Mouse (Mus musculus) adrenal gland, adult 2 months (tissue): ENCODE results near the gene Ddr1. TPM values are rescaled to one million over a fixed set of nuclear protein-coding genes. Genes with fewer than 3 reads are reported as not detected.

Experiments
- DNase-seq: peaks from one replicate; pipeline ENCODE4 v3.0.0; 2021
- polyA plus RNA-seq: library from polyadenylated mRNA; depleted of rRNA; stranded (reverse); fragments of >200 nt; gene quantifications from 2 replicates; pipeline ENCODE4 v1.2.3, GENCODE M21; 2012
- total RNA-seq, 2 experiments: library from RNA; stranded (reverse); gene quantifications; 2 replicates each; pipeline ENCODE4 v1.2.3; 2021

Gene Ddr1
- total and polyA plus RNA-seq, 3 experiments = 30.0 to 58.8 (median 58.0) TPM

DNA sequence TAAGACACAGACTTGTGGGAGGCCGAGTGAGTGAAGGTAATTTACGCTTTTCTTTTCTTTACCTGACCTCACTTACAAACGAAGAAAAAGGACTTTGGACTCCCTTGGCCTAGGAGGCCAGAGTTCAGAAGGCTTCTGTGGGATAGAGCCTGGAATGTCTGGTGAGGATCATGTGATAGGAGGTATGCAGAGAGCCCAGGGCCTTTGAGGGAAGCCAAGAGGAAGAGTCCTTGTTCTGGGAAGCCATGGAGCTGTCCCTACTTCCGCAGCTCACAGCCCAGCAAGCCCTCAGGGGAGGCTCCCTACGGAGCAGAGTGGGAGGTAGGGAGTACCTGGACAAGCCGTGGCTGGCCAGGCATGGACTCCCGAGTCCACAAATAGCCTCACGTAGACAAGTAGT, 17.3 kb upstream of the Ddr1 start:
- no peak for DNase-seq

DNA sequence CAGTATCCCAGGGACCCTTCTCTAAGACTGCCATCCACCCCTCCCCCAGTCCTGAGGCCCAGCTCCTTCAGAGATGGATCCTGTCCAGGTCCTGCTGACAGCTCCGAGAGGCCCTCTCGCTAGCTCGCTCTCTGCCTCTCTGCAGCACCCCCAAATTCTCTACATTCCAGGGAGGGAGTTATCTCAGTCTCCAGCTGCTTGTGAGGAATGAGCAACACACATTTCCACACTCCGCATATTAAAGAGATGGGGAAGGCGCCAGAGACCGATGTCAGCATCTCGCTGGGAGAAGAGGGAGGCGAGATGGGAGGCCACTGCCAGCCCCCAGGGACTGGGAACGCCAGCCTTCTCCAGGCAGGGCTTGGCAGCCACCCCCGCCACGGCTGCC, 15.9 kb upstream of the Ddr1 start:
- DNase-seq = no peak

DNA sequence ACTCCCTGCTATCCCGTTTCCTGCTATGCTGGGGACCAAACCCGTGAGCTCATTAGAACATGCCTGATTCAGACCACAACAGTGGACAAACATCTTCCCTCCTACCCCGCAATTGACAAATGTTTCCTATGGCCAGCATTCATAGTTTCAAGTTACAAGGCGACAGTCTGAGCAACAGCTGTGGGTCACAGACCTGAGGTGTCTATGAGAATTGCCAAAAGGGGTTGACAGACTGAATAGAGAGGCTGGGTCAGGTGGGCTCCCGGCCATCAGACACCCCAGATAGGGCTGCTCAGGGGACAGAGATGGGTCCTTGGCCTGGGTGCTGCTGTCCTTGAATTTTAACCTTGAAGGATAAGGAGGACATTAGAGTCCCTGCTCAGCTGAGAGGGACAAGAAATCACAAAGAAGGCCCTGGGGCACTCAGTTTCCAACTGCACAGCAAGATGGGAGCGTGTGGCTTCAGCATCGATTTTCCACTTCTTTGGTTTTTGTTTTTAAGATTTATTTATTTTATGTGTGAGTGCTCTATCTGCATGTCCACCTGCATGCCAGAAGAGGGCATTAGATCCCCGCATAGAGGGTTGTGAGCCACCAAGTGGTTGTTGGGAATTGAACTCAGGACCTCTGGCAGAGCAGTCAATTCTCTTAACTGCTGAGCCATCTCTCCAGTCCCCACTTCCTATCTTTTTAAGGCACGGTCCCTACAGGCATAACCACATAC, 15.4 kb upstream of the Ddr1 start:
- DNase-seq = no peak

DNA sequence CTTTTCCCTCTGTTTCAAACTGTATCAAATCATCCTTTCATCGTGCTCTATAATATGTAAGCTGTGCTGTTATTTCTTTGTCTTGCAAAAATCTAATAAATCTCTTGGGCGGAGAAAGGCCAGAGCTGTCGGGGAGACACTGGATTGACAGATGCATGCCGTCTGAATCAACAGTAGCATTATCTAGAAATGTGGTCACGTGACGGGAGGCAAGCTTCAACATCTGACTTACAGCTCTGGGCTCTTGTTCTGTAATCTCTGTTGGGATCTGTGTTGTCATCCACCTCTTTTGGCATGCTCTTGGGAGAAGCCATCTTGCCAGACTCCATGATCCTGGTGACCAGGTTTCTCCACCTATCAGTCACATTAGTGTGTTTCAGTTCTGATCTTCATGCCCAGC, 12.7 kb upstream of the Ddr1 start:
- no peak for DNase-seq

DNA sequence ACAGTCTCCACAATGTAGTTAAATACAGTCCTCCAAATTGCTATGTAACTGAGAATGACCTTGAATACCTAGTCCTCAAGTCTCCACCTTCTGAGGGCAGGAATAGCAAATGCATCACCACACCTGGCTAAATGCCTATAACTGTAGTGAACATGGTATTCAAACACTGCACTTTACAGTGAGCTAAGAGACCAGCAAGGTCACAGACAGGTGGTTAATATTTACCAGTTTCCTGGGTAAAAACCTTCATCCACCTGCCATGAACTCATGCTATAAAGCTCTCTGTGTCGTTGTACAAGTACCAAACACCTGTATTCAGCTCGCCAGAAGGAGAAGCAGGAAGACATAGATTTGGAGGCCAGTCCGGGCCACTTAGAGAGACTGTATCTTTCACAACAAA, 11.7 kb upstream of the Ddr1 start:
- DNase-seq = no peak

DNA sequence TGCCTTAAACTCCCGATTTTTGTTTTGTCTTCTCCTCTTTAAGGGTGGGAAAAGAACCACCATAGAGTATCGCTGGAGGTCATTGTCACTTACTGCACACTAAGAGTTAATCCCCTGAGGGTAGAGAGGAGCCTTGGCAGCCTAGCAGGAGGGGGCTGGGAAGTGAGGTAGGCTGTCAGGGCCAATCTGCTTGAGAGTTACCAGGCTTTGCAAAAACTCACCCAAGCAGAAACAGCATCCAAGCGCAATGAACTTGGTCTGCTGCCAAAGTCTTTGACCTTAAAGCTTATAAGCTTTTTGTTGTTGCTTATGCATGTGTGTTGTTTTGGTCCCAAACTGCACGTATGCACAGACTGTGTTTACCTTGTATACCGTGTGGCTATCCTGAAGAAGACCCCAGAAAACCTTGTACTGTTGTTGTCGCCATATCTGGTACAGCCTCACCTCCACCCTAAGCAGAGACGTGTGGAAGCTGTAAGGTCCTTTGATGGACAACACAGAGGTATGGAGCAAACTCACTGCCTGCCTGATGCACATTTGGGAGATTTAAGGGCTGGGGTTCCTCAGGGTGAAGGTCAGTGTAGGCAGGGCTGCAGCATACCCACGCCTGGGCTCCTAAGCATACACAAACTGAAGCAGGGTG, 6.4 kb upstream of the Ddr1 start:
- peak; percentile 64 for DNase-seq

DNA sequence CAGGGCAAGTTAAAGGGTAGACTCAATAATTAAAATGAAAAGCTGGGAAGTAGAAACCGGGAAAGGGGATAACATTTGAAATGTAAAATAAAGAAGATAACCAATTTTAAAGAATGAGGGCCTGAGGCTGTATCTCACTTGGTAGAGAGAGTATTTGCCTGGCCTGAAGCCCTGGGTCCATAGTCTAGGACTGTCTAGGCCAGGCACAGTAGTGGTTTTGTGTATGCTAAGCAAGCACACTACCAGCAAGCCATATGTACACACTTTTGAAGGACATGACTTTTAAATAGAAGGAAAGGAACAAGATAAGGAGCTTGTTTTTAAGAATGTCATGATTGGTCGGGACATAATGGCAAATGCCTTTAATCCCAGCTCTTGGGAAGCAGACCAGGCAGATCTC, 4.2 kb upstream of the Ddr1 start:
- no peak for DNase-seq

DNA sequence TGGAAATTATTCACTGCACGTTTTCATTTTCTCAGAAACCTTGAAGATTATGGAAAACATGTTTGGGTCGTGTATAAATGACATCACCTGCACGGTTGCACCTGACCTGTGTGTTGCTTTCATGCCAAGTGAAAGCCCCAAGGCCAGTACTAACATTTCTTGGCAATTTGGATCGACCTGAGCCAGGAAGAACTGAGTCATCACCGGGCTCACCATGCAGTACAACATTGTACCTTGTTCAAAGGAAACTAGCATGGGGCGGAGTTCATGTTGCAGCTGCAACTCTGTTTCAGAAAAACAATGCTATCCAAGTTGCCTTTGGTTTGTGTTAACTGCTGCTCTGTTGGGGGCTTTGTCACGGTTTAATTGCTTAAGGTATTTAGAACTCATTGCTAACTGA, 3.5 kb upstream of the Ddr1 start:
- DNase-seq = peak; percentile 59

DNA sequence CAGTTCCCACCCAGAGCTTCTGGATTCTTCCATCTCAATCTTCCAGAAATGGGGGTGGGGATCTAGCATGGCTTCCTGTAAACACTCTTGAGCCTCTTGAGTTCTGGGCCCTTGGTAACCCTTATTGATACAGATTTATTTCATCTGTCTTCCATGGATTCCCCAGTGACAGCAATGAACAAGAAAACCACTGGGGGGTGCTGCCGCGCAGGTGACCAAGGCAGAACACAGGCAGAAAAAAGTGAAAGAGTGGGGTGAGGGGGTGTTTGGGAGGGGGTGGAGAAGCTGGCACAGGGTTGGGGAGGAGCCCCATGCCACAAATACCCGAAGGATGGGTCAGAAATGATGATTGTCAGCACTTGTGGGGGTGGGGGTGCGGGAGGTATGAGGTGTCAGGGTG, 1.4 kb upstream of the Ddr1 start:
- peak; percentile 55 for DNase-seq

DNA sequence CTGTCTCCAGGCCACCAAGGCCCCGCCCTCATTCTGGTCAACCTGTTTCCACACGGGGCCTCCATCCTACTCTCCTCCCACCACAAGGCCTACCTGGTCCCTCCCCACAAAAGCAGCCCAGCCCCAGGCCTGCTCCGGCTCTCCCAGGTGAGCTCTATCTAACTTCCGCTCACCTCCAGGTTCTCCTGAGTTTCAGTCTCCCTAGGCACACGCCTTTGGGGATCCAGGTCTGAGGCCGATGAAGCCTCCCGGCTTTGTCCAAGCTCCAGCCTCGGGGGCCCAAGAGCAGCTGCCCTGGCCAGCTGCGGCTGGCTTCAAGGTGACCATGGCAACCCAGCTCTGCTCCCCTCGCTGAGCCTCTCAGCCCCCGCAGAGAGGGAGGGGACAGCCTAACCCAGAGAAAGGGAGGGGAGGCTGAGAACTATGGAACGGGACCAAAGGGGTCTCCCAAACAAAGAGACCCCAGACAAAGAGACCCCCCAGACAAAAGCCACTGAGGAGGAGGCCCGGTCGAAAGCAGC, 610 bp downstream of the Ddr1 start:
- no peak for DNase-seq

DNA sequence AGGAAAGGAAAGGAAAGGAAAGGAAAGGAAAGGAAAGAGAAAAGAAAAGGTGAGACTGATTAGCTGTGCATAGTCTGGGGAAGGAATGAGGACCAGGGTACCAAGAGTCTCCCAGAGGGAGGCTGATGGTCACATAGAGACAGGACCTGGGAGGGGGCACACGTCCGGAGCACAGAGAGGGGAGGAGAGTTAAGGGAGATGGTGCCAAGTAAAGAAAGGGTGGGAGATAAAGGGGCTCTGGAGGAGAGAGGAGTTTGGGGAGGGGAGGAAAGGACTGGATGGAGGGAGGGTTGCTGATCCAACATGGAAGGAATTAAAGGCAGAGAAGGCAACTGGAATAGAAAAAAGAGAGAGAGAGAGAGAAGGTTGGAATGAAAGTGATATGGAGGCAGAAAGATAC, 1.4 kb downstream of the Ddr1 start:
- no peak for DNase-seq

DNA sequence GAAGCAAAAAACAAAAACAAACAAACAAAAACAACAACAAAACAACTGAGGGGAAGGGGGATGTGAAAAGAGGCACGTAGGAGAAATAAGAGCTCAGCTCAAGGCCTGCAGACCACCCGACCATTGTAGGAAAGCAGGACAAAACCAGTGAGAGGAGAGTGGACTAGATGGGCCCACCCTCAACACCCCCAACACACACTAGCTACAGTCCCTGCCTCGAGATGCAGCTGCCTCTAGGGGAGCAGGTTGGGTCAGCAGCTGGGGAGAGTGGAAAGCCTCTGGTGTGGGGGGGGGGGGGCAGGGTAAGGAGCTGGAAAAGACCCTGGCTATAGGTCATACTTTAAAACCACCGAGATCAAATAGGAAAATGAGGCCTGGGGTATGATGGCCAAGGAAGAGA, 1.8 kb downstream of the Ddr1 start:
- DNase-seq = no peak

DNA sequence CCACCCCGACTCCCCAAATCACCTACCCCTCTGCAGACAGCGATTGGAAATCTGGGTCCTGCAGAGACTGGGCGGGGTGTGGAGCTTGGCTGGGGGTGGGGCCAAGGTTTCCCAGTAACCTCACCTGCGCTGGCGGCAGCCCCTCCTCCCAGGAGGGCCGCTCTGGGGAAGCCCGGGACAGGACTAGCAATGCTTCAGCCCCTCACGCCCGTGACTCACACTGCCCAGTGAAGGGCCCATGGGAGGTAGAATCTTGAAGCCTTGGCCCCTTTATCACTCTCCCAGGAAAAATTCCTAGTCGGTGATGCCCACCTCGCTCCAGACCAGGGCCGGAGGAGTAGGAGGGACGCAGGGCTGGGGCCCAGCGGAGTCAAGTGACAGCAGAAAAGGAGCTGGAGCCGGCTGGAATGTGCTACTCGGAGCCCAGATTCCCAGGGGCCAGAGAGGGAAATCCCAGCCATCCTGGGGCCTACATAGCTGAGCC, 2.4 kb downstream of the Ddr1 start:
- peak; percentile 34 for DNase-seq

DNA sequence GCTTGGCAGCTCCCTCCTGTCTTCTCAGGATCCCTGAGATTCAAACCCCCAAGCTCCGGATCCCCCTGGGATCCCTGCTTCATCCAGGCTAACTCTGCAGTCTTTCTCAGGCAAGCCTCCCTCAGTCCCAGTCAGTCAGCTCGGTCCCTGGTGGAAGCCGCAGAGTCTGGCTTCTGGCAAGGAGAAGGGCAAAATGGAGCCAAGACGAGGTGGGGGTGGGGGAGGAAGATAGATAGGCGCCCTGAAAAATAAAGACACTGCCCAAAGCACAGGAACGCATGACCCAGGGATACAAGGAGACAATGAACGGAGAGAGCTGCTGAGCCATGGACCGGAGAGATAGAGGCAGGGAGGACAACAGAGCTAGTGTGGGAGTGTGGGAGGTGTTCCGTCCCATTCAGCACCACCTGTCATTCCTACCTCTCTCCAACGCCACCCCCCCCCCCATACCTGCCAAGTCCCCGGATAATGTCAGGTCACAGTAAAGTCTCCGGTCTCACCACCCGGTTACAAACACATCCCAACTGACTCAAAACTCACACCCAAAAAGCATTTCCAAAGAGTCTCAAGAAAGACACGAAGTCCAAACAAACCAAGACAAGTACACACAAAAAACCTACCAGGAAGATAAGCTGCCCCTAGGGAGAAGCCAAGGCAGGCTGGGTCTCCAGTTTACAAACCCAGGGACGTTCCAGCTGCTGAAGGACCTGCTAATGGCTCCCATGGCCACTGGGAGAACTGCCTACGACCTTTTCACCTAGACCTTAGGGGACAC, 3.0 kb downstream of the Ddr1 start:
- DNase-seq = peak; percentile 38

DNA sequence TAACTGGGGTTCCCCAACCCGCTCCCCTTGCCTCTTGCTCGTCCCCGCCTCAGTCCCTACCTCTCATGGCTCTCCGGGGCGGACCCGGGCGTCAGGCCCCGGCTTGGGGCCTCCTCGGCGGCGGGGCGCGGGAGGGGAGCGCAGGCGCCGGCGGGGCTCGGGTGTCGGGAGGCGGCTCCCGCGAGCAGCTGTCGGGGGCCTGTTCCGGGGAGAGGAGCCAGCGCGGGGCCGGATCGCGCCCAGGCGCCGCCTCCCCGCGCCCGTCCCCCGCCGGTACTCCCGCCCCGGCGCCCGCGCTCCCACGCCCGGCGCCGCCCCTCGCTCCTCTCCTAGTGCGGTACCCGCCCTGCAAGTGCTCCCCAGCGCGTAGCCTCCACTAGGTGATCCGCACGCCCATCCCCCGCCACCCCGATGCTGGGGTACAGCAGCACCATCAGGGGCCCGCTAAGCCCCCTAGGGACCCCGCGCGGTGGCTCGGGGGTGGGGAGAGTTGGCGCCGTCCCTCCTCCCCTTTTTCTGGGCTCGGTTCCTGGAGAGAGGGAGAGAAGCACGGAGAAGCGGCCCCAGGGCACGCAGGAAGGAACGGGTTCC, 4.0 kb downstream of the Ddr1 start:
- peak; percentile 91 for DNase-seq

DNA sequence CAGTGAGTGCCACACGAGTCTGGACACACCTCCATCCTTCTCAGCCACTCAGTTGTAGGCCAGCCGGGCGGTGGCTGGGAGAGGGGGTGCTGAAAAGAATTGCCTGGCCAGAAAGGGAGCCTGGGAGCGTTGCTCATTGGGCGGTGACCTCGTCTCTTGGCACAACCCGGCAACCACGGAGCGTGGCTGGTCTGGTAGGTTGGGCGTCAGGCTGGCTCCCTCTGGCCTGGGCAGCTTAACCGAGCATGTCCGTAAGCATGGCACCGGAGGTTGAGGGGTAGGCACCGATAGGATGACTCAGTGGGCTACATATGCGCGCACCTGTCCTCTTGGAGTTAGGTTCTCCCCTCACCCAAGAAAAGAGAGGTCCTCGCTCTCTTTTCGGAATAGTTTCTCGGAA, 4.5 kb downstream of the Ddr1 start:
- DNase-seq = peak; percentile 92

DNA sequence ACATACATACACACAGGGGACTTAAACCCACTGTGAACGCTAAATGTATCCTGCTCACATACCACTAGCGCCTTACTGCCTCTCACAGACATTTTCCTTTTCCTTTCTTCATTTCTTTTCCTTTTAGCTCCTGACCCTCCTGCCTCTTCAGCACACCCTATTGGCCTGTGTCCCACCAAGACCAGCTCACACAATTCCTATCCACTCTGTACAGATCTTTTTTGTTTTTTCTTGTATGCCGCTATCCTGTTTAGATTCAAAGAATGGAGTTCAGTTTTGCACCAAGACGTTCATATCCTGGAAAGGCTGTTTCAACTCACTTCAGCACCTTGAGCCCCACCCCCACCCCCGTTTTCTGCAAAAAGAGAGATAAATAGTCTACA, 5.9 kb downstream of the Ddr1 start:
- DNase-seq = no peak

DNA sequence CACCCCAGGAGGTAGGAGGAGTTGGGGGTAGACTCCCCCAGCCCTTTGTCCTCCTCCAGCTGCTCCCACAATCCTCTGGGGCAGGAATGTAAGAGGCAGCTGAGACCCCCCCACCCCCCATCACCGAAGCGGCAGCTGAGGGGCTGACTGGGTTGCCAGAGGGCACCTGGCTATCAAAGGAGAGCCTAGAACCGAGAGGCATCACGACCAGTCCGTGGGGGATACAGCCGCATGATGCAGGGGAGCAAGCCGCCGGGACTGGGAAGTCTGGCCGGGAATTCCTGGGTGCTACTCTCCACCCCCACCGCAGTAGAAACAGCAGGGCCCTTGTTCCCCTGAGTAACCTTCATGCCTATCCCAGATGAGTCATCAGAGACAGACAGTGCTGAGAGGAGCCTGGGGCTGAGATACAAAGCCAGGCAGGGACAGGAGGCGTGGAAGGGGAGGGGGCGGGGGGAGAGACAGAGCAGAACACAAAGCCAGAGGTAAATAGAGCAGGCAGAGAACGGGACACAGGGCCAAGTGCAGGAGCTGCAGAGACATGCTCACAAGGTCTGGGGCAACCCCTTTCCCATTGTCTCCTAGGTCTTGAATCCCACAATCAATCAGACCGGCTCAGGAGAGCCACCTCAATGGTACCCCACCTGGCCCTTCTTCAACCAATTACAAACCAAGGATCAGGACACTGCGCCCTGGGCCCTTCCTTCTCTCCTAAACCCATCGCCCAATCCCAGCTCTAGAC, 6.5 kb downstream of the Ddr1 start:
- peak; percentile 78 for DNase-seq

DNA sequence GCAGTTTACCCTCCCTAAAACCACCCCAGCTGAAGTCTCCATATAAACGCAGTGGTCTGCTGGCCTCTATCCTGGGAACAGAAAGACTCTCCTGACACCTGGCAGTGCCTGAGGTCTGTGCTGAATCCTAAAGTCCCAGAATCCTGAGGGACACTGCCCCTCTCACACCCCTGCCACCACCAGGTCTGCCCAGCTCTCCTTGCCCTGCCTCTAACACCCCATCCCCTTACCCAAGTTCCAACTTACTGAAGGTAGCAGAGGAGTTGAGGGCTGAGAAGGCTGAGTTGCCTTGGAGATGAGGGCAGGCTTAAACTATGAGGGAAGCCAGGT, 7.0 kb downstream of the Ddr1 start:
- no peak for DNase-seq

DNA sequence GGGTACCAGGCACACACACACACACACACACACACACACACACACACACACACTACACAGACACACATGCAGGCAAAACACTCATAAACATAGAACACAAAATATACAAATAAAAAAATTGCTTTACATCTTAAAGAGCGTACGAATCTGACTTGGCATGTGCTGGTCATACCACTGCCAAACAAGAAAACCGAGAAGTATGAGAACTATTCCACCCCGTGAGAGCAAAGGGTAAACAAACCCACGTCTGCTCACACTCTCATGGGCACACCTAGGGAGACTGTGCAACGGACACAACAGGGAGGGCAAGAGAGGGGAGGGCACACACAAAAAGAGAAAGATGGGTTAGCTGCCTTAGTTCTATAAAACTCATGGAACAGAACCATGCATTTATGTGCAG, 7.7 kb downstream of the Ddr1 start:
- DNase-seq = no peak

DNA sequence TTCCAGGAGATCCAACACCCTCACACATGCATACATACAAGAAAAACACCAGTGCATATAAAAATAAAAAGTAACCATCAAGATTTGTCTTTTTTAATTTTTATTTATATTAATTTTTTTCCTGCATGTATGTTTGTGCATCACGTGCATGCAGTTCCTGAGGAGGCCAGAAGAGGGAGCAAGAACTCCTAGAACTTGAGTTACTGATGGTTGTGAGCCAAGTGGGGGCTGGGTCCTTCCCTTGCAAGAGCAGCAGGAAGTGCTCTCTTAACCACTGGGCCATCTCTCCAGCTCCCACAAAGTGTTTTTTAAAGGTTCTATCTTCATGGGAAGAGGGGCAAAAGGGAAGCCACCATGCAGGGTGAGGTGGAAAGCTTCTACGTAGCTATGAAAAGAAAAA, 9.1 kb downstream of the Ddr1 start:
- DNase-seq = no peak

DNA sequence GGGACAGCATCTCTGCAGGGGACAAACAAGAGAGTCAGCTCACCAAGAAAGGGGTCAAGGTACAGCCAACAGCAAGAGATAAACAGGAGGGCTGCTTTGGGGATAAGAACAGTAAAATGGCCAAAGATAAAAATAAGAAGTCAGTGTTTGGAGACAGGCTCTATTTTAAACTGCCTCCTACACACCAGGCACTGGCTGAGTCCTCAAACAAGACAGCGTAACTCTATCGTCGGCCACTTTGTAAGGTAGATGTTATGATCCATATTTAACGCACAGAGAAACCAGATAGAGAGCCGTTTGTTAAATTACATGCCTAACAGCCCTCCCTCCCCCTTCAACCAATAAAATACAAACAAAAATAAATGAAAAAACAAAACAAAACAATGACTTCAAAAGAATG, 10.5 kb downstream of the Ddr1 start:
- DNase-seq = no peak
